Mouse (Mus musculus) frontal cortex, adult (tissue): Measurements from ENCODE around the gene Lce1a1.

Experiments
- ATAC-seq: cut with Nextera tagmentation; 2 replicates; pipeline ENCODE4 v1.9.2; 2017; ENCODE audit warnings: mild to moderate bottlenecking, moderate library complexity, mixed read lengths; ENCODE audit not compliant: low TSS enrichment

Lce1a1 gene

GRCm38 (mm10) chr3:92648207-92648606 lies at the start of gene Lce1a1:
Gene Lce1a1, minus strand, starts transcription at chr3:92648307.
- no peak for ATAC-seq

- ATAC-seq, result no peak
These were observed 46.5 kb upstream of the Lce1a1 start for GRCm38 (mm10) chr3:92694613-92695012.

DNA sequence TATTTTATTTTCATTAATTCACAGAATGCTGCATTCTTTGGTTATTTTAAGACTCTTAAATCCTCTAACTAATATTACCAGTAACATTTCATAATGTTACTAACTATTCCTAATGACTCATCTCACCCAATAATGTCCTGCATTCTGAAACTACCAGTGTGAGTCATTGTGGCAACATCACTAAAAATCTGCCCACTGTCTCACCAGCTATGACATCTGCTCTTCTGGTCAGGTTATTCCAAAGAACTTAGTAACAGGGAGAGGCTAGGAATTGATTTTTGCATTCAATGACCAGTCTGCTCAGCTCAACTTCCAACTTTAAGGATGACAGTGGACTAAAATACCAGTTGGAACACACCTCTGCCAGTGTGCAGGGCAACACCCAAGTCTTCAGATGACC lies 43.6 kb upstream of the Lce1a1 start:
- no peak for ATAC-seq

DNA sequence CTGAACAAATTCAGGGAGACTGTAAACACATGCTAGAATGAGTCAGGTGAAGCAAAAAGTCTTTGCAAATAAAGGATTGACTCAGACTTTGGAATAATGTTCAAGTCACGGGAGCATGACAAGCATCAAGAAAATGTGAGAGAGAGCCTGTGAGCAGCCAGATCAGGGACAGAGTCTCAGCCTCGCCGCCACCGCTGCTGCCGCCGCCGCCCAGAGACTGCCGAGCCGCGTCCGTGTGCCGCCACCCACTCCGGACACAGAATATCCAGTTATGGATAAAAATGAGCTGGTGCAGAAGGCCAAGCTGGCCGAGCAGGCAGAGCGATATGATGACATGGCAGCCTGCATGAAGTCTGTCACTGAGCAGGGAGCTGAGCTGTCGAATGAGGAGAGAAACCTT lies 41.0 kb upstream of the Lce1a1 start:
- peak; percentile 50 for ATAC-seq

GRCm38 (mm10) chr3:92687110-92687509 lies 39.0 kb upstream of the Lce1a1 start, which contains the start of gene Lce1d:
Gene Lce1d, minus strand, starts transcription at chr3:92687210.
- no peak for ATAC-seq

DNA sequence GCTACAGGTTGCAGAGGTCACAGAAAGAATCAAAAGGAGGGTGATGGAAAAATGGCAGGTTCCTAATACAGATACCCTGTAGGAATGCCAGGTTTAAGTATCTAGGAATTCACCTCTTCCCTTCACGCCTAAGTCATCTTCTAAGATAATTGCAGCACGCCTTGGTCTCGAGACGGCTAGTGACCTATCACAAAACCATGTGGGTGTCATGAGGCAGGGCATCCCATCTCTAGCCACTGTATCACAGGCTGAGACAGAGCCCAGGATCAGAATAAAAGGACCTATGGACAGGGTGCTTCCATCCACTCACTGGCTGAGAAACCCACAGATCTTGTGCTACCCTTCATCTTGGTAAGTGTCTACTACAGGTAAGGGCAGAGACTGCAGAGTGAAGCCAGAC lies 30.8 kb upstream of the Lce1a1 start, which contains the start of gene Lce1c:
Gene Lce1c, plus strand, starts transcription at position 301 of the 400 bp plus-strand sequence.
- no peak for ATAC-seq

GRCm38 (mm10) chr3:92670215-92670614 lies 22.1 kb upstream of the Lce1a1 start, which contains the start of gene Lce1a2:
Gene Lce1a2, minus strand, starts transcription at chr3:92670315.
- ATAC-seq, result no peak

- ATAC-seq, result no peak
These were observed 8.7 kb upstream of the Lce1a1 start, which contains the start of gene Lce1b for GRCm38 (mm10) chr3:92656826-92657225. Gene Lce1b, minus strand, starts transcription at chr3:92656926.

GRCm38 (mm10) chr3:92639854-92640253 lies 8.3 kb downstream of the Lce1a1 start:
- ATAC-seq, result no peak

DNA sequence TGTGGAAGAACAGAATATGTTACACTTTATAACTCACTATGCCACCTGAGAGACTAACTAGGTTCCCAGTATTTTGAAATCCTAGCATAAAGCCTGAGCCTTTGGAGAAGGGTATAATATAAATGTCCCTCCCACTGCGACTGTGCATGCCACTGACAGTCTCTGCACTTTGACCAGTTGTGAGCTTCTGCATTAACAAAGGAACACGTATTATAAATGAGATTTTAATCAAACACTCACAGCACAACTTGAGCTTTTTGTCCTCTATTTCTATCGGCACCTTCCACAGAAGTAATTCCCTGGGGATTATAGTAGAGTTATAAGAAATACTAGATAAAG lies 9.5 kb downstream of the Lce1a1 start:
- no peak for ATAC-seq

GRCm38 (mm10) chr3:92637745-92638652 lies 10.1 kb downstream of the Lce1a1 start:
- no peak for ATAC-seq

- ATAC-seq, result no peak
These were observed 26.5 kb downstream of the Lce1a1 start, which contains the start of gene Lce6a for GRCm38 (mm10) chr3:92621560-92621959. Gene Lce6a, minus strand, starts transcription at chr3:92621660.

DNA sequence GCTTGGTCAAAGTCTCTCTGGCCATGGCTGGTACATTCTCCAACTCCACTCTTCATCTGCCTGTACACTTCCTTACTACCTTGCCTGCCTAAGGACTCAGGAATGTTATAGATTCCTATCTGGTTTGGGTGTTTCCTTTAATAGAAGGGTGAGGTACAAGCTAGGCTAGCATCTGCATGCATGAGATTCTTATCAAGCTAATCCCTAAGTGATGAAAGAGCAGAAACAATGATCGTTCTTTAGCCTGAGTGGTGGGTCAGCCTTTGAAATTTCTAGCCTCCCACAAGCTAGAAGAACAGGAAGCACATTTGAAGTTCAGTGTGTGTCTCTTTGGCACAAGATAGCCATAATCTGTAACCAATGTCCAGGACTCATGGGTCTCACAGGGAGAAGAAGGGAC lies 38.3 kb downstream of the Lce1a1 start:
- ATAC-seq, result no peak

DNA sequence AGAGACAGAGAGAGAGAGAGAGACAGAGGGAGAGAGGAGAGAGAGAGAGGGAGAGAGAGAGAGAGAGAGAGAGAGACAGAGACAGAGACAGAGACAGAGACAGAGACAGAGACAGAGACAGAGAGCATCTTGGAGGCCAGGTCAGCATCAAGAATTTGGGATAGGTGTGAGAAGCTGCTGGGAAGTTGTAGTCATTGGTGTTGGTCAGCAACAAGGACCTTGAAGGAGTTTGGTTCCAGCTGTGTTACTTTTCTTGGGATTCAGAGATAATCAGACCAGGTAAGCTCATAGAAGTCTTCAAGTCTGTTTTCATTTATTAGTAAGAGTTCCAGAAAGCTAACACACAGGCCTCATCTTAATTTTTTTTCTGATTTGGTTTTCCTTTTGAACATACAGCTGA lies 40.7 kb downstream of the Lce1a1 start, which contains the start of gene 2210017I01Rik:
Gene 2210017I01Rik, minus strand, starts transcription at position 101 of the 400 bp plus-strand sequence.
- ATAC-seq, result no peak

- ATAC-seq, result no peak
These were observed 45.9 kb downstream of the Lce1a1 start for GRCm38 (mm10) chr3:92602169-92602568.

- no peak for ATAC-seq
These were observed 47.7 kb downstream of the Lce1a1 start for GRCm38 (mm10) chr3:92600456-92600855.

- no peak for ATAC-seq
These were observed 48.1 kb downstream of the Lce1a1 start for GRCm38 (mm10) chr3:92599973-92600372.

GRCm38 (mm10) chr3:92598429-92598828 lies 49.7 kb downstream of the Lce1a1 start:
- ATAC-seq, result no peak
